8 mouse cellular contexts compared by ENCODE assay signal in genomic region chr17:15705303-15706284, GRCm38 (mm10). TPM values are rescaled to one million over a fixed set of nuclear protein-coding genes. Genes with fewer than 3 reads are reported as not detected.
DNase-seq lines count a peak whose midpoint lies in the region; ATAC-seq and TF ChIP-seq lines count a peak whose summit lies in the region.

No protein-coding gene starts in this region.

- ATAC-seq in granulocyte monocyte progenitor cell, adult 5-6 weeks (replicated peaks; ENCODE audit: poor library complexity, severe bottlenecking) = peak; percentile 40
- ATAC-seq in intestine, postnatal 0 days = peak; percentile 34
- ATAC-seq in limb, embryonic 14.5 days (ENCODE audit: low FRiP score, low read depth) = peak; percentile 54
- peak; percentile 73 for ATAC-seq in midbrain, embryonic 15.5 days (replicated peaks)

- H3K4me1 ChIP-seq in intestine, postnatal 0 days (replicated peaks; ENCODE audit: control insufficient read depth, insufficient read depth, low read length) = peaks cover 3% of the 10 kb centered on the region; the same call in 1 of the 2 replicates
- H3K4me1 ChIP-seq in limb, embryonic 14.5 days (ENCODE audit: control insufficient read depth, insufficient read depth, low read length) = peaks cover 7% of the 10 kb centered on the region; the same call in 1 of the 2 replicates
- H3K4me1 ChIP-seq in midbrain, embryonic 15.5 days = peaks cover 40% of the 10 kb centered on the region
- H3K4me1 ChIP-seq in spleen, adult 2 months (ENCODE audit: control insufficient read depth, insufficient read depth, insufficient read length) = no peaks in the 10 kb centered on the region

- peak overlapping the region; percentile 89 for H3K4me2 ChIP-seq in intestine, postnatal 0 days (replicated peaks; ENCODE audit: low read depth)
- peak overlapping the region; percentile 89 for H3K4me2 ChIP-seq in limb, embryonic 14.5 days (replicated peaks; ENCODE audit: low read depth, low read length, severe bottlenecking)
- peak overlapping the region; percentile 96 for H3K4me2 ChIP-seq in midbrain, embryonic 15.5 days

- H3K4me3 ChIP-seq in intestine, postnatal 0 days (ENCODE audit: low read depth, low read length) = peak overlapping the region; percentile 98
- peak overlapping the region; percentile 87 for H3K4me3 ChIP-seq in limb, embryonic 14.5 days (replicated peaks; ENCODE audit: low read length)
- peak overlapping the region; percentile 59 for H3K4me3 ChIP-seq in midbrain, embryonic 15.5 days
- peak overlapping the region; percentile 74 for H3K4me3 ChIP-seq in spleen, adult 2 months (ENCODE audit: extremely low read depth, insufficient read depth, insufficient read length)

- peaks cover 12% of the 10 kb centered on the region for H3K36me3 ChIP-seq in intestine, postnatal 0 days (ENCODE audit: control insufficient read depth, insufficient read depth)
- peaks cover 26% of the 10 kb centered on the region for H3K36me3 ChIP-seq in limb, embryonic 14.5 days (ENCODE audit: control insufficient read depth, insufficient read depth, low read length)
- H3K36me3 ChIP-seq in midbrain, embryonic 15.5 days (replicated peaks) = peaks cover 5% of the 10 kb centered on the region; the same call in 1 of the 2 replicates
- no peaks in the 10 kb centered on the region for H3K36me3 ChIP-seq in spleen, adult 2 months (ENCODE audit: control insufficient read depth, insufficient read depth, low read length)

- peak; percentile 18 for DNase-seq in layer of hippocampus, adult 11-12 months (ENCODE audit: low spot score)
- DNase-seq in layer of hippocampus, adult 9-10 months (ENCODE audit: low spot score) = no peak
- DNase-seq in embryo, embryonic 11.5 days (ENCODE audit: low read depth, low spot score) = peak; percentile 16
- DNase-seq in limb, embryonic 14.5 days (ENCODE audit: low spot score) = peak; percentile 21
- DNase-seq in spleen, adult 2 months (ENCODE audit: low read depth in 1 of 2, low spot score in 2 of 2) = peak; percentile 61 to 67

- TF ChIP-seq CTCF in intestine, postnatal 0 days (IDR thresholded peaks at IDR 0.05; ENCODE audit: low read depth) = peak; percentile 19; the same call in 1 of the 2 replicates
- no peak for TF ChIP-seq CTCF in spleen, adult 2 months (IDR thresholded peaks at IDR 0.05; ENCODE audit: extremely low read depth, insufficient read depth, insufficient read length, insufficient replicate concordance)

- no peaks in the 10 kb centered on the region for H3K9me3 ChIP-seq in intestine, postnatal 0 days (ENCODE audit: control insufficient read depth)
- H3K9me3 ChIP-seq in limb, embryonic 14.5 days (ENCODE audit: control insufficient read depth, low read length) = no peaks in the 10 kb centered on the region
- H3K9me3 ChIP-seq in midbrain, embryonic 15.5 days = no peaks in the 10 kb centered on the region

- WGBS in intestine, postnatal 0 days = under 1% methylated on average over 70 of the region's 89 CpGs
- WGBS in limb, embryonic 14.5 days = under 1% methylated on average over 44 of the region's 89 CpGs
- under 1% methylated on average over 78 of the region's 89 CpGs for WGBS in midbrain, embryonic 15.5 days
- WGBS in spleen, adult 2 months = under 1% methylated on average over 49 of the region's 89 CpGs

- H3K27ac ChIP-seq in intestine, postnatal 0 days (ENCODE audit: low read depth, low read length) = peak overlapping the region; percentile 98
- H3K27ac ChIP-seq in limb, embryonic 14.5 days (replicated peaks; ENCODE audit: low read depth, low read length) = peak overlapping the region; percentile 90
- peak overlapping the region; percentile 96 for H3K27ac ChIP-seq in midbrain, embryonic 15.5 days
- H3K27ac ChIP-seq in spleen, adult 2 months (ENCODE audit: insufficient read depth, low read length) = peak overlapping the region; percentile 93

- no peak for TF ChIP-seq POLR2A in limb, embryonic 14.5 days (IDR thresholded peaks at IDR 0.05; ENCODE audit: borderline replicate concordance, extremely low read depth, insufficient read depth, insufficient read length)
- TF ChIP-seq POLR2A in spleen, adult 2 months (IDR thresholded peaks at IDR 0.05; ENCODE audit: low read depth, low read length) = peak; percentile 74

- H3K27me3 ChIP-seq in intestine, postnatal 0 days (replicated peaks; ENCODE audit: control insufficient read depth, insufficient read depth, low read length) = no peaks in the 10 kb centered on the region
- H3K27me3 ChIP-seq in limb, embryonic 14.5 days (ENCODE audit: control insufficient read depth, insufficient read depth, low read length) = no peaks in the 10 kb centered on the region
- no peaks in the 10 kb centered on the region for H3K27me3 ChIP-seq in midbrain, embryonic 15.5 days (replicated peaks)
- no peaks in the 10 kb centered on the region for H3K27me3 ChIP-seq in spleen, adult 2 months (ENCODE audit: control insufficient read depth, insufficient read depth, low read length)

- peak overlapping the region; percentile 85 for H3K9ac ChIP-seq in intestine, postnatal 0 days (ENCODE audit: low read depth, low read length)
- peak overlapping the region; percentile 94 for H3K9ac ChIP-seq in limb, embryonic 14.5 days (ENCODE audit: low read depth, low read length, severe bottlenecking)
- H3K9ac ChIP-seq in midbrain, embryonic 15.5 days = peak overlapping the region; percentile 88

RNA-seq across cellular contexts. Expression of gene Chd1, which starts 0.8 kb away (rescaled TPM):
- 34.8 and 39.1 TPM in 2 replicates for total RNA-seq in granulocyte monocyte progenitor cell, adult 5-6 weeks (2014; fragmentation: Nextera tagmentation)
- total RNA-seq in granulocyte monocyte progenitor cell, adult 5-6 weeks (2017) = 55.8 and 68.2 TPM in 2 replicates
- 14.1 and 16.1 TPM in 2 replicates for polyA plus RNA-seq in intestine, postnatal 0 days (2015; fragmentation: Nextera tagmentation; extraction: Ambion mirVana)
- polyA plus RNA-seq in limb, embryonic 14.5 days (2012; rRNA removed) = 8.9 and 11.3 TPM in 2 replicates
- polyA plus RNA-seq in limb, embryonic 14.5 days (2014; fragmentation: Nextera tagmentation; extraction: Ambion mirVana) = 30.2 and 33.7 TPM in 2 replicates
- 16.3 and 16.5 TPM in 2 replicates for polyA plus RNA-seq in midbrain, embryonic 15.5 days (2015; fragmentation: Nextera tagmentation; extraction: Ambion mirVana)
- polyA plus RNA-seq in spleen, adult 2 months (2012; rRNA removed) = 6.2 and 12.6 TPM in 2 replicates
